Mouse (Mus musculus) cerebellum, postnatal 4 days (tissue): ENCODE measurements at regions not wholly inside any gene's neighbourhood (a gene's known extent, or its start where the extent isn't known, plus 50 kb on each side); places are given as distances from the start of the nearest gene placed in this dataset.
A peak's percentile ranks its signal among the peaks of the same experiment; 100 is the strongest.
"Not testable (repeated sequence)": the region's sequence is repeated elsewhere in the genome, so short reads cannot be mapped to it uniquely, and the experiment has no call there.

Experiments
- DNase-seq, 2 experiments: peaks; one replicate each; pipeline ENCODE4 v3.0.0; 2022; ENCODE audit warnings: low spot score in 2 of 2, mixed read lengths in 1 of 2

GRCm38 (mm10) chrX:50675356-50675755 lies 165.5 kb upstream of the Stk26 start:
- no peak for DNase-seq

GRCm38 (mm10) chrX:50657835-50658565 lies 182.8 kb upstream of the Stk26 start:
- DNase-seq, result peak; percentile 23 to 73

GRCm38 (mm10) chrX:50657180-50657834 lies 183.5 kb upstream of the Stk26 start:
- no peak for DNase-seq

- DNase-seq, result not testable (repeated sequence)
These were observed 185.5 kb upstream of the Stk26 start for GRCm38 (mm10) chrX:50655380-50655779.

- no peak for DNase-seq
These were observed 199.5 kb upstream of the Stk26 start for GRCm38 (mm10) chrX:50641347-50641746.

- no peak for DNase-seq
These were observed 205.2 kb upstream of the Stk26 start for GRCm38 (mm10) chrX:50635634-50636033.

- DNase-seq, result peak; percentile 48 to 70
These were observed 205.8 kb upstream of the Stk26 start for GRCm38 (mm10) chrX:50634842-50635615.

- DNase-seq, result no peak
These were observed 204.2 kb upstream of the Olfr1324 start for GRCm38 (mm10) chrX:50632536-50632935.

- no peak for DNase-seq
These were observed 197.0 kb upstream of the Olfr1324 start for GRCm38 (mm10) chrX:50625336-50625735.

GRCm38 (mm10) chrX:50622984-50623455 lies 194.7 kb upstream of the Olfr1324 start:
- DNase-seq, result peak in 1 of 2 experiments; percentile 83

- peak in 1 of 2 experiments; percentile 37 for DNase-seq
These were observed 192.6 kb upstream of the Olfr1324 start for GRCm38 (mm10) chrX:50620909-50621308.

- DNase-seq, result peak in 1 of 2 experiments; percentile 88
These were observed 191.6 kb upstream of the Olfr1324 start for GRCm38 (mm10) chrX:50619919-50620318.

GRCm38 (mm10) chrX:50618936-50619335 lies 190.6 kb upstream of the Olfr1324 start:
- DNase-seq, result no peak

GRCm38 (mm10) chrX:50616920-50617319 lies 188.6 kb upstream of the Olfr1324 start:
- peak in 1 of 2 experiments; percentile 92 for DNase-seq

GRCm38 (mm10) chrX:50614874-50615273 lies 186.6 kb upstream of the Olfr1324 start:
- DNase-seq, result peak in 1 of 2 experiments; percentile 78

- DNase-seq, result peak in 1 of 2 experiments; percentile 65
These were observed 186.1 kb upstream of the Olfr1324 start for GRCm38 (mm10) chrX:50614367-50614766.

GRCm38 (mm10) chrX:50611765-50612591 lies 183.7 kb upstream of the Olfr1324 start:
- peak in 1 of 2 experiments; percentile 83 for DNase-seq

GRCm38 (mm10) chrX:50608141-50608540 lies 179.8 kb upstream of the Olfr1324 start:
- DNase-seq, result peak in 1 of 2 experiments; percentile 20

GRCm38 (mm10) chrX:50607636-50608035 lies 179.3 kb upstream of the Olfr1324 start:
- DNase-seq, result peak in 1 of 2 experiments; percentile 88

GRCm38 (mm10) chrX:50605517-50605916 lies 177.2 kb upstream of the Olfr1324 start:
- DNase-seq, result peak in 1 of 2 experiments; percentile 85

GRCm38 (mm10) chrX:50604995-50605394 lies 176.7 kb upstream of the Olfr1324 start:
- peak in 1 of 2 experiments; percentile 77 for DNase-seq
